ENCODE assay signal across 13 mouse cellular contexts in the genomic region with DNA sequence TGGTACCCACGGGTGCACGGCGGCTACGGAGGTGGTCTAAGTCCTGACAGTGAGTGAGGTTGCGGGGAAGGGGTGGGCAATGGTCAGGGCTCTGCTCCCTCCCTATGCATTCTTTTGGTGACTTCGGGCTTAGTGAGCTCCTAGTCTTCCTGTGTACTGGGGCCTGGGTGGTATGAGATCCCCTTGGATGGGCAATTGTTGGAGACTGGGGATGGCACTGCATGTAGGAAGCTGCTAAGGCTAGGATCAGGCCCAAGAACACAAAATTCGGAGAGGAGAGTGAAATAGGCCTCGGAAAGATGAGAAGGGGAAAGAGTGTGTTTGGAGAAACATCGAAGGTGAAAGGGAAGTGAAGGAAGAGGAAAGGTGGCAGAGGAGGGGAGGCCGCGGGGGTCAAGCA. TPM values are rescaled to one million over a fixed set of nuclear protein-coding genes. Genes with fewer than 3 reads are reported as not detected.
A peak's percentile ranks its signal among the peaks of the same experiment; 100 is the strongest.
DNase-seq lines count a peak whose midpoint lies in the region; ATAC-seq lines count a peak whose summit lies in the region.
"Had no signal": no experiment of that assay in that cellular context is flagged by ENCODE, and none has a peak within 500 bp of the region (broad histone marks: within the 10 kb centered on the region; RNA-seq: fewer than 3 reads in every experiment).

No protein-coding gene starts in this region.

- H3K9me3 ChIP-seq in liver, embryonic 11.5 days (ENCODE audit: control insufficient read depth, low read length), result no peaks in the 10 kb centered on the region
- no peaks in the 10 kb centered on the region for H3K9me3 ChIP-seq in liver, embryonic 12.5 days (replicated peaks)
- H3K9me3 ChIP-seq in forebrain, embryonic 11.5 days (ENCODE audit: control insufficient read depth, low read length), result no peaks in the 10 kb centered on the region; the same call in 1 of the 2 replicates
- H3K9me3 ChIP-seq in limb, embryonic 10.5 days (replicated peaks), result no peaks in the 10 kb centered on the region
- no peaks in the 10 kb centered on the region for H3K9me3 ChIP-seq in neural tube, embryonic 14.5 days (ENCODE audit: control insufficient read depth, low read length)

- WGBS in liver, embryonic 11.5 days, result 4% methylated on average over 11 of the region's 11 CpGs
- 6% methylated on average over 11 of the region's 11 CpGs for WGBS in liver, embryonic 12.5 days (ENCODE audit: insufficient replicate concordance)
- 2% methylated on average over 11 of the region's 11 CpGs for WGBS in forebrain, embryonic 11.5 days
- 4% methylated on average over 11 of the region's 11 CpGs for WGBS in limb, embryonic 10.5 days
- WGBS in neural tube, embryonic 14.5 days, result under 1% methylated on average over 11 of the region's 11 CpGs

- H3K4me1 ChIP-seq in liver, embryonic 11.5 days (replicated peaks; ENCODE audit: control insufficient read depth, insufficient read depth, low read length), result no peaks in the 10 kb centered on the region
- H3K4me1 ChIP-seq in liver, embryonic 12.5 days, result peaks cover 10% of the 10 kb centered on the region; the same call in 1 of the 2 replicates
- peaks cover 12% of the 10 kb centered on the region for H3K4me1 ChIP-seq in forebrain, embryonic 11.5 days (replicated peaks; ENCODE audit: control insufficient read depth, insufficient read depth, low read length)
- H3K4me1 ChIP-seq in limb, embryonic 10.5 days, result peaks cover 28% of the 10 kb centered on the region
- no peaks in the 10 kb centered on the region for H3K4me1 ChIP-seq in neural tube, embryonic 14.5 days (ENCODE audit: control insufficient read depth, insufficient read depth, low read length)

- H3K27me3 ChIP-seq in liver, embryonic 11.5 days (replicated peaks; ENCODE audit: control insufficient read depth, insufficient read depth, low read length), result peaks cover 100% of the 10 kb centered on the region
- H3K27me3 ChIP-seq in liver, embryonic 12.5 days (replicated peaks), result peaks cover 100% of the 10 kb centered on the region
- peaks cover 100% of the 10 kb centered on the region for H3K27me3 ChIP-seq in forebrain, embryonic 11.5 days (ENCODE audit: control insufficient read depth, insufficient read depth, low read length)
- H3K27me3 ChIP-seq in limb, embryonic 10.5 days (ENCODE audit: low read depth, poor library complexity, severe bottlenecking), result peaks cover 100% of the 10 kb centered on the region
- H3K27me3 ChIP-seq in neural tube, embryonic 14.5 days (ENCODE audit: control insufficient read depth, insufficient read depth, low read length), result peaks cover 94% of the 10 kb centered on the region

- no peak overlapping the region for H3K4me2 ChIP-seq in liver, embryonic 11.5 days
- no peak overlapping the region for H3K4me2 ChIP-seq in liver, embryonic 12.5 days
- no peak overlapping the region; the same call in 1 of the 2 replicates for H3K4me2 ChIP-seq in forebrain, embryonic 11.5 days (ENCODE audit: low read depth, low read length, severe bottlenecking)
- peak overlapping the region; percentile 41; the same call in 1 of the 2 replicates for H3K4me2 ChIP-seq in neural tube, embryonic 14.5 days (ENCODE audit: low read depth, low read length)

- DNase-seq in liver, embryonic 11.5 days (ENCODE audit: low spot score), result no peak
- no peak for DNase-seq in forebrain, embryonic 11.5 days (ENCODE audit: low spot score)
- DNase-seq in limb, embryonic 10.5 days (ENCODE audit: low spot score), result no peak
- DNase-seq in left cerebral cortex, adult 8-10 months (ENCODE audit: low spot score in 2 of 2), result no peak
- DNase-seq in frontal cortex, postnatal 14 days (ENCODE audit: low spot score in 2 of 2), result no peak
- DNase-seq in gastrocnemius, postnatal 10 days, result no peak
- DNase-seq: adrenal gland, postnatal 36 days; cerebellum, adult 9-11 months; lung, postnatal 4 days had no signal

- no peak for ATAC-seq in liver, embryonic 11.5 days (replicated peaks; ENCODE audit: low FRiP score)
- ATAC-seq in liver, embryonic 12.5 days, result no peak
- ATAC-seq in forebrain, embryonic 11.5 days (replicated peaks; ENCODE audit: low FRiP score), result no peak
- ATAC-seq in neural tube, embryonic 14.5 days (ENCODE audit: low read depth), result no peak

- H3K4me3 ChIP-seq in liver, embryonic 11.5 days (ENCODE audit: low read depth, low read length), result peak overlapping the region; percentile 47; the same call in 1 of the 2 replicates
- H3K4me3 ChIP-seq in liver, embryonic 12.5 days, result no peak overlapping the region
- H3K4me3 ChIP-seq in forebrain, embryonic 11.5 days (ENCODE audit: low read depth, low read length), result peak overlapping the region; percentile 51
- peak overlapping the region; percentile 63 for H3K4me3 ChIP-seq in limb, embryonic 10.5 days
- H3K4me3 ChIP-seq in neural tube, embryonic 14.5 days (ENCODE audit: low read depth, low read length), result no peak overlapping the region; the same call in none of the 2 replicates

- no peak overlapping the region for H3K27ac ChIP-seq in liver, embryonic 11.5 days (ENCODE audit: low read depth, low read length)
- no peak overlapping the region for H3K27ac ChIP-seq in liver, embryonic 12.5 days
- H3K27ac ChIP-seq in forebrain, embryonic 11.5 days (ENCODE audit: low read depth, low read length), result no peak overlapping the region
- no peak overlapping the region for H3K27ac ChIP-seq in limb, embryonic 10.5 days
- no peak overlapping the region for H3K27ac ChIP-seq in neural tube, embryonic 14.5 days (ENCODE audit: low read depth, low read length)

- no peaks in the 10 kb centered on the region for H3K36me3 ChIP-seq in liver, embryonic 11.5 days (ENCODE audit: control insufficient read depth, insufficient read depth, low read length)
- H3K36me3 ChIP-seq in liver, embryonic 12.5 days, result no peaks in the 10 kb centered on the region
- no peaks in the 10 kb centered on the region for H3K36me3 ChIP-seq in forebrain, embryonic 11.5 days (ENCODE audit: control insufficient read depth, insufficient read depth, low read length)
- H3K36me3 ChIP-seq in limb, embryonic 10.5 days, result no peaks in the 10 kb centered on the region
- H3K36me3 ChIP-seq in neural tube, embryonic 14.5 days (ENCODE audit: control insufficient read depth, insufficient read depth, low read length), result no peaks in the 10 kb centered on the region

- H3K9ac ChIP-seq in liver, embryonic 11.5 days (ENCODE audit: low read depth, low read length), result no peak overlapping the region
- no peak overlapping the region for H3K9ac ChIP-seq in liver, embryonic 12.5 days
- no peak overlapping the region for H3K9ac ChIP-seq in forebrain, embryonic 11.5 days (ENCODE audit: low read length)
- no peak overlapping the region for H3K9ac ChIP-seq in neural tube, embryonic 14.5 days (replicated peaks; ENCODE audit: low read depth, low read length)

RNA-seq across cellular contexts. Expression of gene Hmx1, which starts 0.5 kb away (rescaled TPM):
- not detected in 2 replicates for polyA plus RNA-seq in liver, embryonic 11.5 days (2014; fragmentation: Nextera tagmentation; extraction: Ambion mirVana)
- 0.32 TPM in 1 of 2 replicates, not detected in the other for polyA plus RNA-seq in liver, embryonic 12.5 days (2016; fragmentation: Nextera tagmentation; extraction: Ambion mirVana)
- polyA plus RNA-seq in forebrain, embryonic 11.5 days (2014; fragmentation: Nextera tagmentation; extraction: Ambion mirVana), result 0.44 and 0.55 TPM in 2 replicates
- 0.13 and 0.35 TPM in 2 replicates for polyA plus RNA-seq in limb, embryonic 10.5 days (2016; fragmentation: Nextera tagmentation; extraction: Ambion mirVana)
- polyA plus RNA-seq in neural tube, embryonic 14.5 days (2014; fragmentation: Nextera tagmentation; extraction: Ambion mirVana), result 0.17 and 3.3 TPM in 2 replicates
- not detected for total RNA-seq in left cerebral cortex, adult 8-10 months (2022)
- total RNA-seq in gastrocnemius, postnatal 10 days (2021), result not detected
- total RNA-seq: left cerebral cortex, adult 18-20 months had no signal
- polyA plus RNA-seq: frontal cortex, adult 2 months had no signal

Comparison
In these comparisons a context has a peak if more than half of its experiments do, and no peak if none do; other contexts are left out.
1. H3K4me3 ChIP-seq: peak in liver, embryonic 11.5 days (single experiment), forebrain, embryonic 11.5 days (single experiment) and limb, embryonic 10.5 days (single experiment); none in liver, embryonic 12.5 days (single experiment) and neural tube, embryonic 14.5 days (single experiment).